Mouse (Mus musculus) E14TG2a.4 (cell line): ENCODE results near the gene Zfp78.
A peak's percentile ranks its signal among the peaks of the same experiment; 100 is the strongest.

Experiments used
- H3K27me3 ChIP-seq: 2 replicates; pipeline ENCODE4 v1.6.1; 2014; ENCODE audit warnings: low read length, control low read depth; ENCODE audit not compliant: insufficient read depth
- H3K36me3 ChIP-seq: 2 replicates; pipeline ENCODE4 v1.6.1; 2014; ENCODE audit warnings: low read length, control low read depth; ENCODE audit not compliant: insufficient read depth
- H3K4me1 ChIP-seq: replicated peaks from 2 replicates; pipeline ENCODE4 v1.6.1; 2014; ENCODE audit warnings: low read depth, low read length, control low read depth
- H3K4me3 ChIP-seq: replicated peaks from 2 replicates; pipeline ENCODE4 v1.5.1; 2014; ENCODE audit warnings: mild to moderate bottlenecking, low read length
- H3K9me3 ChIP-seq: 2 replicates; pipeline ENCODE4 v1.6.1; 2014; ENCODE audit warnings: low read length, control low read depth
- CTCF ChIP-seq: conservative IDR thresholded peaks from 2 replicates; pipeline ENCODE4 v1.5.1; 2014; ENCODE audit warnings: low read length
- NANOG ChIP-seq: IDR thresholded peaks from 2 replicates; pipeline ENCODE4 v1.6.1; 2014; ENCODE audit warnings: borderline replicate concordance, low read length, mixed read lengths
- POU5F1 ChIP-seq: IDR thresholded peaks from 2 replicates; pipeline ENCODE4 v1.6.1; 2014; ENCODE audit warnings: low read length, borderline replicate concordance

The Zfp78 gene

GRCm38 (mm10) chr7:6381431-6381830, 18.4 kb downstream of the Zfp78 start:
- Histone ChIP-seq H3K9me3 (no peaks in the 10 kb centered on the region), H3K36me3 (peaks cover 21% of the 10 kb centered on the region), H3K4me3 (no peak overlapping the region), H3K27me3 (peaks cover 18% of the 10 kb centered on the region), H3K4me1 (peaks cover 16% of the 10 kb centered on the region)
- TF ChIP-seq POU5F1 (no peak), NANOG (no peak), CTCF (no peak; the same call in none of the 2 replicates)

DNA sequence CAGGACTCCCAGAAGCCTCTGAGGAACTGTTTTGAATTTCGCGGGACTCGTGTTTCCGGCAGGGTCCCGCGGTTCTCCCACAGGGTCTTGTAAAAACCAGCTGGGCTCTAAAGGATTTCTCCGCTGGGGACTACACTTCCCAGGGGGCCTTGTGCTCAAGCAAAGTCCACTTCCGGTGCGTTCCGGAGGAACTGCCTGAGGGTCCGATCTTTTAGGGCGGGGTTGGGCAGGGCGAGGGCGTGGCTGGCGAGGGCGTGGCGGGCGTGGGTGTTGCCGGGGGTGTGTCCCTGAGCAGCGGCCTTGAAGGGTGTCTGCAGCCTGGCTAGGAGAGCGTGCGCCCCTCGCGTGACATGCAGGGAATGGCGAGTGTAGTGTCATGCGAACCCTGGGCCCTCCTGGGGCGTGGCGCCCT, 20.0 kb downstream of the Zfp78 start, which contains the start of gene Zfp28:
TSS of gene Zfp28 (plus strand) at position 252 of the 412 bp plus-strand sequence.
- 0 out of 2 replicates have a peak, but pooled peaks cover 4% of the 10 kb centered on the region for H3K9me3 ChIP-seq
- H3K27me3 ChIP-seq: peaks cover 18% of the 10 kb centered on the region
- TF ChIP-seq NANOG: no peak
- no peak for TF ChIP-seq CTCF
- no peak for TF ChIP-seq POU5F1
- peaks cover 16% of the 10 kb centered on the region for H3K4me1 ChIP-seq
- peak within 1 kb of the TSS; percentile 86 for H3K4me3 ChIP-seq
- peaks cover 18% of the 10 kb centered on the region for H3K36me3 ChIP-seq

DNA sequence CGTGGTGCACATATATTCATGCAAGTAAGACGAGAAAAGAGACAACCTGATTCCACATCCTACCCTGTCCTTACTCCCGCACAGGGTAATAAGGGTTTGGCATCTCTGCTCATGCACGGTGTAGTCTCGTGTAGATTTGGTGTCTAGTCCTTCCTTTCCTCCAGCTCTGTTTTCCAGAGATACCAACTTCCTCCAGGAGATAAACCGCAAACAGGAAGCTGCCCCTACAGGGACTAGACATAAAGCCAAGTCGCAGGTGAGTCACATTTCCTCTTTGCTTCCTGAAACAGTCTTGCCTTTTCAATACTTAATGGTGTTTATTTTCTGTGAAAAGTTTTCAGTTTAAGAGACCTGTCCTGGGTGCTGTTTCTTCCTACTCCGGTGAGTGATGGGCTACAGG, 20.9 kb downstream of the Zfp78 start:
- peaks cover 20% of the 10 kb centered on the region for H3K4me1 ChIP-seq

DNA sequence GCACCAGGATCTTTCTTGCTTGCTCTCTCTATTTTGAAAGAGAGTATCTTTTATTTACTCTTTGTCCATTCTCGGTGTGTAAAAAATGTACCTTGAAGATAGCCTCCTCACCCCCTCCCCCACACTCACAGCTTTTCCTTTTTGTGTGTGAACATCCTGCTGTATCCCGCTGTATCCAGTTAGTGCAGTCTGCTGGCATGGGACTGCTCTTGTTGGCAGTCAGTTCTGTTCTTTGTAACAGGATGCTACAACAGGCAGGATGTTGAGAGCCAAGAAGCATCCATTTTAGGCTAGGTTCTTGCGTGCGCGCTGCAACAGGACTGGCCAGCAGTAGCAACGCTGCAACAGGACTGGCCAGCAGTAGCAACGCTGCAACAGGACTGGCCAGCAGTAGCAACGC, 23.9 kb downstream of the Zfp78 start:
- TF ChIP-seq POU5F1 (no peak), NANOG (no peak), CTCF (no peak)
- 0 out of 2 replicates have a peak, but pooled peaks cover 4% of the 10 kb centered on the region for H3K9me3 ChIP-seq

More for the DNA sequence above, 20.9 kb downstream of the Zfp78 start:
- peaks cover 18% of the 10 kb centered on the region for H3K27me3 ChIP-seq
- peaks cover 11% of the 10 kb centered on the region for H3K36me3 ChIP-seq
- TF ChIP-seq POU5F1: no peak
- no peak for TF ChIP-seq NANOG
- TF ChIP-seq CTCF: no peak
- H3K9me3 ChIP-seq: 0 out of 2 replicates have a peak, but pooled peaks cover 4% of the 10 kb centered on the region
- H3K4me3 ChIP-seq: peak overlapping the region; percentile 86

GRCm38 (mm10) chr7:6388971-6389370, 25.9 kb downstream of the Zfp78 start:
- no peak overlapping the region for H3K4me3 ChIP-seq
- TF ChIP-seq CTCF (no peak), POU5F1 (no peak), NANOG (no peak)
- 0 out of 2 replicates have a peak, but pooled peaks cover 4% of the 10 kb centered on the region for H3K9me3 ChIP-seq
- peaks cover 3% of the 10 kb centered on the region; the same call in 1 of the 2 replicates for H3K36me3 ChIP-seq
- peaks cover 20% of the 10 kb centered on the region for H3K4me1 ChIP-seq
- H3K27me3 ChIP-seq: peaks cover 12% of the 10 kb centered on the region; the same call in 1 of the 2 replicates

More for the DNA sequence above, 23.9 kb downstream of the Zfp78 start:
- H3K4me1 ChIP-seq: peaks cover 24% of the 10 kb centered on the region
- peaks cover 18% of the 10 kb centered on the region for H3K27me3 ChIP-seq
- H3K4me3 ChIP-seq: no peak overlapping the region
- 0 out of 2 replicates have a peak, but pooled peaks cover 3% of the 10 kb centered on the region for H3K36me3 ChIP-seq

DNA sequence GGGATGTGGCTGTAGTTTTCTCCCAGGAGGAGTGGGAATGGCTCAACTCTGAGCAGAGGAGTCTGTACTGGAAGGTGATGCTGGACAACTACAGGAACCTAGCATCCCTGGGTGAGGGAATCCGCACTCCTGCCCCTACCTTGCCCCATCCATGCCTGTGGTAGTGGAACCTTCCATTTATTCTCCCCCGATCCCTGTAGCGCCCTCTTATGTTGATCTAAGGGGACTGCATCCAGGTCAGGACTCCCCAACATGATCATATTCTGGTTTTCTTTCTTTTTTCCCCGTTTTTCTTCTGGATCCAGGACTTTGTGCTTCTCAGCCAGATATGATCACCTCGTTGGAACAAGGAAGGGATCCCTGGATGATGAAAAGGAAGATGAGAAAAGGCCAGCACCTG, 26.4 kb downstream of the Zfp78 start:
- Histone ChIP-seq H3K9me3 (0 out of 2 replicates have a peak, but pooled peaks cover 4% of the 10 kb centered on the region), H3K27me3 (peaks cover 8% of the 10 kb centered on the region; the same call in 1 of the 2 replicates), H3K4me3 (no peak overlapping the region), H3K4me1 (peaks cover 19% of the 10 kb centered on the region), H3K36me3 (peaks cover 4% of the 10 kb centered on the region; the same call in 1 of the 2 replicates)
- TF ChIP-seq NANOG (no peak), CTCF (peak; percentile 67)

DNA sequence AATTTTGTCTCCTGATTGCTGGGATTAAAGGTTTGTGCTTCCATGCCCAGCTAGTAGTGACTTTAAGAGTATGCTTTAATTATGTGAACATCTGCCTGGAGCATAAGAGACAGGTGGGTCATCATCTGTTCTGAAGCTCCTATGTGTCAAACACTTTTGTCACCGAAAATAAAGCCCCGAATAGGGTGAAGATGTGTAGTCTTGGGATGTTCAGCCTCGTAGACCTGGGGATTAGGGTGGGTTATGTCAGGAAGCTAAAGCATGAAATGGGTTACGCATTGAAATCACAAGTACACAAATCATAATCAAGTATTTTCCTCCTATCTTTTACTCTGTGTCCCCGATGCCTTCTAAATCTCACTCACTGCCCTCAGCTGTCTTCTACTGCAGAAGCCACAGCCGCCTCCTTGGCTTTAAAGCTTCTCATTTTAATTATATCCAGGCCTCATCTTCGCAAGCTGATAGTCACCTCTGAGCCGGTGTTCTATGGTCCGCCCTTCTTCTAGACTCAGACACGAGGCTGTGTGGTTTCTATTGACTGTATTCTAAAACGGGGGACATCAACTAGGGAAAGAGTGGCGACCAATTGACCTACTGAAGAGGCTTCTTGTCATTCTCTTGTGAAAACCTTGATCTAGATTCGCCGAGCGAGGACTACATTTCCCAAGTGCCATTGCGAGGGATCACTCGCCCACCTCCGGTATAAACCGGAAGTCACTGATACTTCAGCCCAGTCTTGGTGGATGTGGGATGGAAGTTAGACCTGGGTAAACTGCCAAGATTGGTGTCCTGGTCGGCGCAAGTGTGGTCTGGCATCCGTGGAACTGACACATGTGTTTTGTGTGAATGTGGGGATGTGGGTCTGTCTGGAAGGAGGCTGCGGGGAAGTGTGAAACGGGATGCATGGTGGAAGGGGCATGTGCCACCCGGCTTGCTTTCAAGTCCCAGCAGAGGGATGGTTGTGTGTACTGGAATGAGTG, 35.2 kb downstream of the Zfp78 start, which contains the start of gene Smim17:
TSS of gene Smim17 (plus strand) at position 720 of the 980 bp plus-strand sequence.
- Histone ChIP-seq H3K36me3 (peaks cover 6% of the 10 kb centered on the region; the same call in 1 of the 2 replicates), H3K27me3 (no peaks in the 10 kb centered on the region), H3K9me3 (no peaks in the 10 kb centered on the region), H3K4me3 (peak within 1 kb of the TSS; percentile 79), H3K4me1 (peaks cover 11% of the 10 kb centered on the region)
- TF ChIP-seq POU5F1 (no peak), CTCF (no peak), NANOG (no peak)

GRCm38 (mm10) chr7:6410043-6410442, 47.0 kb downstream of the Zfp78 start, which contains the start of gene Gm20715:
Gene Gm20715 (plus strand): TSS chr7:6410277.
- TF ChIP-seq NANOG: no peak
- no peak for TF ChIP-seq CTCF
- TF ChIP-seq POU5F1: no peak
- Histone ChIP-seq H3K27me3 (peaks cover 16% of the 10 kb centered on the region), H3K4me3 (no peak within 1 kb of the TSS), H3K9me3 (no peaks in the 10 kb centered on the region), H3K36me3 (no peaks in the 10 kb centered on the region), H3K4me1 (0 out of 2 replicates have a peak, but pooled peaks cover 3% of the 10 kb centered on the region)
